Mouse (Mus musculus): ENCODE data around the gene Ldlrad3. TPM values are rescaled to one million over a fixed set of nuclear protein-coding genes. Genes with fewer than 3 reads are reported as not detected.

Ldlrad3 gene
- polyA plus RNA-seq, 2 experiments, result 2.1 to 2.9 TPM

DNA sequence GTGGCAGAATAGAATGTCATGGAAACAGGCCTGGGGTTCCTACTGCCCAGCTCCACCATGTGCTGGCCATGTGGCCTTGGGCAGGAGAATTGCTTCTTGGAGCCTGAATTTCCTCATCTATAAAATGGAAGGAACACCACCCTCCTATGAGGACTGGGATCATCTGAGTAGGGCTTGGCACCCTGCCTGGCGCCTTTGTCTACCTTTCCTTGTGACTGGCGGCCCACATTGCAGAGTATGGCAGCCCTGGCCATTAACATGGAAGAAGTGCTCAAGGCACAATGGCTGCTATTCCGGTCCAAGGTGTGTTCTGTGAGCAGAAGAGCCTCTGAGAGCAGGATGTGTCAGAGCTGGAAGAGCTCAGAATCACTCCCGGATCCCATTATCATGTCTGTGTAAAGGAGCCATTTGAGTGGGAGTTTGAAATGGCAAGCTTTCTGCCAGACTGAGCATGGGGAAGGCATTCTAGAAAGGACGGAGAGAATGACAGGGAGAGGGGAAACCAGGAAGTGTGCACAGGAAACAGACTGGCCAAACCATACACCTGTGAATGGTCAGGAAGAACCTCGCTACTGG, 171.6 kb downstream of the Ldlrad3 start:
- peaks cover 0 to 9% of the 10 kb centered on the region in 2 experiments; a peak in 2 of 4 replicates for H3K4me1 ChIP-seq (replicated peaks; ENCODE audit: control insufficient read depth in 2 of 2, insufficient read depth in 2 of 2, low read length in 1 of 2)
- no peak overlapping the region for H3K4me2 ChIP-seq (ENCODE audit: low read depth)
- 74% methylated on average over 6 of the region's 6 CpGs for WGBS (ENCODE audit: insufficient replicate concordance)
- H3K4me3 ChIP-seq (ENCODE audit: insufficient read depth in 1 of 2, low read depth in 2 of 2, low read length in 2 of 2), result no peak overlapping the region
- H3K9ac ChIP-seq (replicated peaks), result no peak overlapping the region
- no peaks in the 10 kb centered on the region for H3K27me3 ChIP-seq (ENCODE audit: control insufficient read depth, insufficient read depth, low read length)
- TF ChIP-seq EP300 (IDR thresholded peaks at IDR 0.05; ENCODE audit: low read depth) (no peak), CTCF (IDR thresholded peaks at IDR 0.05; ENCODE audit: low read depth) (no peak)
- no peaks in the 10 kb centered on the region for H3K36me3 ChIP-seq (replicated peaks; ENCODE audit: control insufficient read depth, insufficient read depth, low read depth)
- no peaks in the 10 kb centered on the region for H3K9me3 ChIP-seq (ENCODE audit: control insufficient read depth, low read length)
- DNase-seq (ENCODE audit: low read depth in 3 of 3, low spot score in 3 of 3) (no peak), ATAC-seq (ENCODE audit: insufficient read depth) (no peak)
- H3K27ac ChIP-seq, result no peak overlapping the region

DNA sequence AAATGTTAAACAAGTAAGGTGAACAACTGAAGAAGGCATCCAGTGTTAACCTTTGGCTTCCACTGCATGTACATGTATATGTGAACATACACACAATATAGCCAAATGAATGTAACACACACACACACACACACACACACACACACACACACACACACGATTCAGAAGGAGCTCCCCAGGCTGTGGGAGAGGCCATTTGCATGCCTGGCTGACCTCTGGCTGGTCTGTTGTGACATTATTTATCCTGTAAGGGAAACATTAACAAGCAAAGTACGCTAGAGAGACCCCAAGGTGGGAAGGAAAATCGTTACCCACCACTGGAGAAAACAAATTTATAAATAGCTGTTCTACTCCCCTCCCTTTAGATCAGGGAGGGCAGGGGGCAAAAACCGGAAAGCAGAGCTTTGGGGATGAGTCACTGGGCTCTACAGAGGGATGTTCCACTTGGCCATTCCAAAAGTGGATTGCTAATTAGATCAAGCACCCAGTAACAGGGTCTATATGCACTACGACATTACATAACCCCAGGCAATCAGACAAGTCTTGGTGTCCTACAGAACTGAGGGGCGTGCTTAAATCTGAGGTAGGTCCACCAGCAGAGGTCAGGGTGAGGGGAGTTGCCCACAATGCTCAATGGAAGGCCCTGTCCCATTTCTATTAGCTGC, 174.7 kb downstream of the Ldlrad3 start:
- TF ChIP-seq CTCF (IDR thresholded peaks at IDR 0.05; ENCODE audit: low read depth) (no peak), EP300 (IDR thresholded peaks at IDR 0.05; ENCODE audit: low read depth) (no peak)
- no peak for DNase-seq (ENCODE audit: low read depth in 3 of 3, low spot score in 3 of 3)
- H3K9ac ChIP-seq (replicated peaks), result no peak overlapping the region

GRCm38 (mm10) chr2:102009766-102010265, 176.4 kb downstream of the Ldlrad3 start:
- no peaks in the 10 kb centered on the region for H3K27me3 ChIP-seq (ENCODE audit: control insufficient read depth, insufficient read depth, low read length)
- H3K9me3 ChIP-seq (ENCODE audit: control insufficient read depth, low read length), result no peaks in the 10 kb centered on the region
- DNase-seq (ENCODE audit: low read depth in 3 of 3, low spot score in 3 of 3) (no peak), ATAC-seq (ENCODE audit: insufficient read depth) (no peak)
- H3K4me3 ChIP-seq (ENCODE audit: insufficient read depth in 1 of 2, low read depth in 2 of 2, low read length in 2 of 2), result no peak overlapping the region
- H3K9ac ChIP-seq (replicated peaks), result no peak overlapping the region
- H3K4me1 ChIP-seq (replicated peaks; ENCODE audit: control insufficient read depth in 2 of 2, insufficient read depth in 2 of 2, low read length in 1 of 2), result peaks cover 0 to 18% of the 10 kb centered on the region in 2 experiments; a peak in 2 of 4 replicates
- TF ChIP-seq CTCF (IDR thresholded peaks at IDR 0.05; ENCODE audit: low read depth) (no peak), EP300 (IDR thresholded peaks at IDR 0.05; ENCODE audit: low read depth) (no peak)
- no peak overlapping the region for H3K4me2 ChIP-seq (ENCODE audit: low read depth)
- WGBS (ENCODE audit: insufficient replicate concordance), result 60% methylated on average over 6 of the region's 6 CpGs
- no peak overlapping the region for H3K27ac ChIP-seq
- no peaks in the 10 kb centered on the region for H3K36me3 ChIP-seq (replicated peaks; ENCODE audit: control insufficient read depth, insufficient read depth, low read depth)

More for the DNA sequence above, 174.7 kb downstream of the Ldlrad3 start:
- no peak overlapping the region for H3K4me3 ChIP-seq (ENCODE audit: insufficient read depth in 1 of 2, low read depth in 2 of 2, low read length in 2 of 2)
- H3K9me3 ChIP-seq (ENCODE audit: control insufficient read depth, low read length), result no peaks in the 10 kb centered on the region
- no peak overlapping the region for H3K27ac ChIP-seq
- H3K4me2 ChIP-seq (ENCODE audit: low read depth), result no peak overlapping the region
- H3K36me3 ChIP-seq (replicated peaks; ENCODE audit: control insufficient read depth, insufficient read depth, low read depth), result no peaks in the 10 kb centered on the region
- H3K27me3 ChIP-seq (ENCODE audit: control insufficient read depth, insufficient read depth, low read length), result no peaks in the 10 kb centered on the region
- peaks cover 0 to 10% of the 10 kb centered on the region in 2 experiments; a peak in 2 of 4 replicates for H3K4me1 ChIP-seq (replicated peaks; ENCODE audit: control insufficient read depth in 2 of 2, insufficient read depth in 2 of 2, low read length in 1 of 2)
- no peak for ATAC-seq (ENCODE audit: insufficient read depth)
- WGBS (ENCODE audit: insufficient replicate concordance), result 52% methylated on average over 6 of the region's 6 CpGs

DNA sequence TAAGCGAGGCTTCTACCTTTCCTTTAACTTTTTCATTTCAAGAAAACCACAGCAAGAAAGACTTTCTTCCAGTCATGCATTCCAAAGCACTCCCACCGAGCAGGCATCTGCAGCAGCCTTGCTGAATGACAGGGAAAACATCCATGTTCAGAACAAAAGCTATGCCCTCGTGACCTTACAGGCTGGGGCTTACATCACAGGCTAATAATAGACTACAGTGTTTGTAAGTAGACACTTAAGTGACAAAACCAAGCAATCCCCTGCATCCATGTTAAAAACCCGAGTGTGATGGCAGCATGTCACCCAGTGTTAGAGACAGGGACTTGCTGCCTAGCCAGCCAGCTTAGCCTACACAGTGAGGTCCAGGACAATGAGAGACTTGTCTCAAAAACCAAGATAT, 180.0 kb downstream of the Ldlrad3 start:
- no peak overlapping the region for H3K9ac ChIP-seq (replicated peaks)
- no peaks in the 10 kb centered on the region for H3K9me3 ChIP-seq (ENCODE audit: control insufficient read depth, low read length)
- TF ChIP-seq CTCF (IDR thresholded peaks at IDR 0.05; ENCODE audit: low read depth), result no peak
- no peak for TF ChIP-seq EP300 (IDR thresholded peaks at IDR 0.05; ENCODE audit: low read depth)
- DNase-seq (ENCODE audit: low read depth in 3 of 3, low spot score in 3 of 3) (no peak), ATAC-seq (ENCODE audit: insufficient read depth) (no peak)
- peaks cover 0 to 18% of the 10 kb centered on the region in 2 experiments; a peak in 2 of 4 replicates for H3K4me1 ChIP-seq (replicated peaks; ENCODE audit: control insufficient read depth in 2 of 2, insufficient read depth in 2 of 2, low read length in 1 of 2)
- H3K4me3 ChIP-seq (ENCODE audit: insufficient read depth in 1 of 2, low read depth in 2 of 2, low read length in 2 of 2), result no peak overlapping the region
- no peaks in the 10 kb centered on the region for H3K27me3 ChIP-seq (ENCODE audit: control insufficient read depth, insufficient read depth, low read length)
- H3K27ac ChIP-seq, result no peak overlapping the region
- no peaks in the 10 kb centered on the region for H3K36me3 ChIP-seq (replicated peaks; ENCODE audit: control insufficient read depth, insufficient read depth, low read depth)
- 33% methylated on average over 4 of the region's 4 CpGs for WGBS (ENCODE audit: insufficient replicate concordance)
- H3K4me2 ChIP-seq (ENCODE audit: low read depth), result no peak overlapping the region

GRCm38 (mm10) chr2:102005377-102006007, 180.7 kb downstream of the Ldlrad3 start:
- no peak for DNase-seq (ENCODE audit: low read depth in 3 of 3, low spot score in 3 of 3)
- Histone ChIP-seq H3K9ac (replicated peaks) (no peak overlapping the region), H3K4me1 (replicated peaks; ENCODE audit: control insufficient read depth in 2 of 2, insufficient read depth in 2 of 2, low read length in 1 of 2) (peaks cover 0 to 13% of the 10 kb centered on the region in 2 experiments; a peak in 2 of 4 replicates), H3K36me3 (replicated peaks; ENCODE audit: control insufficient read depth, insufficient read depth, low read depth) (no peaks in the 10 kb centered on the region), H3K4me2 (ENCODE audit: low read depth) (no peak overlapping the region), H3K27me3 (ENCODE audit: control insufficient read depth, insufficient read depth, low read length) (no peaks in the 10 kb centered on the region), H3K9me3 (ENCODE audit: control insufficient read depth, low read length) (no peaks in the 10 kb centered on the region), H3K4me3 (ENCODE audit: insufficient read depth in 1 of 2, low read depth in 2 of 2, low read length in 2 of 2) (no peak overlapping the region), H3K27ac (no peak overlapping the region)
- WGBS (ENCODE audit: insufficient replicate concordance), result 33% methylated on average over 8 of the region's 8 CpGs
- no peak for TF ChIP-seq CTCF (IDR thresholded peaks at IDR 0.05; ENCODE audit: low read depth)
- TF ChIP-seq EP300 (IDR thresholded peaks at IDR 0.05; ENCODE audit: low read depth), result no peak
- no peak for ATAC-seq (ENCODE audit: insufficient read depth)
